Mouse (Mus musculus): ENCODE results near the gene Alas2. TPM values are rescaled to one million over a fixed set of nuclear protein-coding genes. Genes with fewer than 3 reads are reported as not detected.

Gene Alas2
- total RNA-seq (2023): 2.3 and 3.6 TPM in 2 replicates

GRCm38 (mm10) chrX:150547239-150547638 lies at the start of gene Alas2:
Gene Alas2 (plus strand): TSS chrX:150547375.

GRCm38 (mm10) chrX:150588023-150588764 lies 41.0 kb downstream of the Alas2 start, which contains the start of gene Pfkfb1:
Gene Pfkfb1 (plus strand): TSS chrX:150588229.

GRCm38 (mm10) chrX:150589696-150590095 lies 42.5 kb downstream of the Alas2 start, which contains the start of gene Apex2:
Gene Apex2 (minus strand): TSS chrX:150589868.

Other genes with a start within 250 kb of the Alas2 start
- 14.2 and 20.6 TPM in 2 replicates for gene Tmem29, start 88.2 kb upstream of the Alas2 start, total RNA-seq (2023)
- 1.8 and 3.9 TPM in 2 replicates for gene Pfkfb1, start 40.9 kb downstream of the Alas2 start, total RNA-seq (2023)
- 8.9 and 9.7 TPM in 2 replicates for gene Apex2, start 42.5 kb downstream of the Alas2 start, total RNA-seq (2023)
- not detected in 2 replicates for gene Tro, start 110.2 kb downstream of the Alas2 start, total RNA-seq (2023)

All from neutrophil, adult 65 days (primary cell).